Mouse (Mus musculus) spleen, adult 2 months (tissue): ENCODE measurements around the gene Gramd2. TPM values are rescaled to one million over a fixed set of nuclear protein-coding genes. Genes with fewer than 3 reads are reported as not detected.

Source experiments
- DNase-seq, 2 experiments: peaks; one replicate each; pipeline versions ENCODE4 v3.0.0 to v3.0.0-alpha.2; 2012 to 2021; ENCODE audit warnings: low spot score in 2 of 2, low read depth in 1 of 2
- H3K27ac ChIP-seq: fragments of 200-500 bp; 2 replicates; pipeline ENCODE4 v1.5.1; 2012; ENCODE audit warnings: low read length, inconsistent platforms; ENCODE audit not compliant: insufficient read depth
- H3K27me3 ChIP-seq: fragments of 200-500 bp; 2 replicates; pipeline ENCODE4 v1.6.1; 2012; ENCODE audit warnings: mild to moderate bottlenecking, moderate library complexity, low read length, inconsistent platforms; ENCODE audit not compliant: control insufficient read depth, insufficient read depth
- H3K36me3 ChIP-seq: fragments of 200-500 bp; 2 replicates; pipeline ENCODE4 v1.6.1; 2012; ENCODE audit warnings: mild to moderate bottlenecking, low read length, inconsistent platforms; ENCODE audit not compliant: control insufficient read depth, insufficient read depth
- H3K4me1 ChIP-seq: fragments of 200-500 bp; 2 replicates; pipeline ENCODE4 v1.6.1; 2011; ENCODE audit warnings: inconsistent platforms; ENCODE audit not compliant: control insufficient read depth, insufficient read depth, insufficient read length
- H3K4me3 ChIP-seq: fragments of 200-500 bp; 2 replicates; pipeline ENCODE4 v1.5.1; 2011; ENCODE audit warnings: mild to moderate bottlenecking, inconsistent platforms; ENCODE audit not compliant: insufficient read depth, insufficient read length; ENCODE audit errors: extremely low read depth
- CTCF ChIP-seq: fragments of 200-500 bp; IDR thresholded peaks from 2 replicates; pipeline ENCODE4 v1.5.1; 2011; ENCODE audit warnings: mild to moderate bottlenecking, inconsistent platforms; ENCODE audit not compliant: insufficient read depth, insufficient read length, insufficient replicate concordance; ENCODE audit errors: extremely low read depth
- POLR2A ChIP-seq: fragments of 200-500 bp; IDR thresholded peaks from 2 replicates; pipeline ENCODE4 v1.6.1; 2011; ENCODE audit warnings: low read depth, low read length, inconsistent platforms
- WGBS: fragments of 180-500 bp; shearing (Covaris S2); methylation state at CpG from one replicate; pipeline ENCODE4 v1.1.7; 2018; 5-methylcytosine and 5-hydroxymethylcytosine counted together
- polyA plus RNA-seq: library from polyadenylated mRNA; depleted of rRNA; stranded (reverse); fragments of >200 nt; gene quantifications from 2 replicates; pipeline ENCODE4 v1.2.3, GENCODE M21; 2012

The Gramd2 gene
- polyA plus RNA-seq, 1 experiment, result 1.1 TPM

- WGBS, result 84% methylated on average over 5 of the region's 5 CpGs
- no peaks in the 10 kb centered on the region for H3K36me3 ChIP-seq
- H3K4me1 ChIP-seq, result no peaks in the 10 kb centered on the region
- no peaks in the 10 kb centered on the region for H3K27me3 ChIP-seq
- no peak overlapping the region for H3K27ac ChIP-seq
- no peak overlapping the region for H3K4me3 ChIP-seq
- no peak for TF ChIP-seq CTCF
- no peak for TF ChIP-seq POLR2A
- no peak for DNase-seq
Measured at GRCm38 (mm10) chr9:59721144-59721543, 41.2 kb downstream of the Gramd2 start.

DNA sequence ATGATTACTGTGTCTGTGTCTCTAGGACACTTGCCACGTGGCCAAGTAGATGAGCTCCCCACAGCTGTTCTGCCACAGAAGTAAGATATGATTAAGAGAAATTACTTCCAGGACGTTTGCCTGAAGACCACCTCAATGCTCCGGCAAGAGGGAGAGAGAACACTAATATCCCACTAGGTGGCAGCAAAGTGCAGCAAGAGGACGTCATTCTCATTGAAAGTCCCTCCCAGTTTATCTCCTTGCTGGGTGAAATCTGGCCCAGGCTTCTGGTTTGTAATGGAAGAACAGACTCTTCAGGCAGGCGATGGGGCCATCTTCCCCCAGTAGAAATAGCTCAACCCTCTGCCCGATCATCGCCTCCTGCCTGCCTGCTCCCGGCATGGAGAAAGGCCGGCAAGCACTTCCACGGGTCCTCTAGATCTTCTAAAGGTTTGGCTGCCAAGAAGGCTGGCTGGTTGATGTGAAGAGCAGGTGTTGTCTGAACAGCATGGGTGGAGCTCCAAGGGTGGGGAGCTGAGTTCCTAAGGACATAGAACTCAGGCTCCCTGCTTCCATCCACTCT lies 43.2 kb downstream of the Gramd2 start:
- Histone ChIP-seq H3K4me1 (no peaks in the 10 kb centered on the region), H3K27me3 (no peaks in the 10 kb centered on the region), H3K4me3 (no peak overlapping the region), H3K27ac (no peak overlapping the region), H3K36me3 (no peaks in the 10 kb centered on the region)
- DNase-seq, result peak; percentile 33 to 50
- WGBS, result 23% methylated on average over 10 of the region's 10 CpGs
- TF ChIP-seq POLR2A (no peak), CTCF (peak; percentile 72; the same call in 1 of the 2 replicates)

GRCm38 (mm10) chr9:59723791-59724442 lies 44.0 kb downstream of the Gramd2 start:
- H3K4me3 ChIP-seq, result no peak overlapping the region
- no peak for DNase-seq
- H3K27me3 ChIP-seq, result no peaks in the 10 kb centered on the region
- H3K4me1 ChIP-seq, result no peaks in the 10 kb centered on the region
- 83% methylated on average over 8 of the region's 8 CpGs for WGBS
- no peak for TF ChIP-seq POLR2A
- TF ChIP-seq CTCF, result no peak
- H3K27ac ChIP-seq, result no peak overlapping the region
- no peaks in the 10 kb centered on the region for H3K36me3 ChIP-seq

- no peak for DNase-seq
- no peaks in the 10 kb centered on the region for H3K27me3 ChIP-seq
- H3K36me3 ChIP-seq, result no peaks in the 10 kb centered on the region
- H3K27ac ChIP-seq, result no peak overlapping the region
- no peak overlapping the region for H3K4me3 ChIP-seq
- no peak for TF ChIP-seq POLR2A
- no peak for TF ChIP-seq CTCF
- H3K4me1 ChIP-seq, result no peaks in the 10 kb centered on the region
- WGBS, result 73% methylated on average over 10 of the region's 10 CpGs
Measured at GRCm38 (mm10) chr9:59725515-59725914, 45.6 kb downstream of the Gramd2 start.

GRCm38 (mm10) chr9:59727569-59728286 lies 47.8 kb downstream of the Gramd2 start:
- Histone ChIP-seq H3K4me3 (no peak overlapping the region), H3K27me3 (no peaks in the 10 kb centered on the region), H3K4me1 (no peaks in the 10 kb centered on the region), H3K27ac (no peak overlapping the region), H3K36me3 (no peaks in the 10 kb centered on the region)
- no peak for DNase-seq
- 85% methylated on average over 11 of the region's 11 CpGs for WGBS
- TF ChIP-seq CTCF (no peak), POLR2A (no peak)

- Histone ChIP-seq H3K36me3 (no peaks in the 10 kb centered on the region), H3K27me3 (no peaks in the 10 kb centered on the region)
- WGBS, result 80% methylated on average over 5 of the region's 5 CpGs
Measured at GRCm38 (mm10) chr9:59731136-59731535, 51.2 kb downstream of the Gramd2 start.

DNA sequence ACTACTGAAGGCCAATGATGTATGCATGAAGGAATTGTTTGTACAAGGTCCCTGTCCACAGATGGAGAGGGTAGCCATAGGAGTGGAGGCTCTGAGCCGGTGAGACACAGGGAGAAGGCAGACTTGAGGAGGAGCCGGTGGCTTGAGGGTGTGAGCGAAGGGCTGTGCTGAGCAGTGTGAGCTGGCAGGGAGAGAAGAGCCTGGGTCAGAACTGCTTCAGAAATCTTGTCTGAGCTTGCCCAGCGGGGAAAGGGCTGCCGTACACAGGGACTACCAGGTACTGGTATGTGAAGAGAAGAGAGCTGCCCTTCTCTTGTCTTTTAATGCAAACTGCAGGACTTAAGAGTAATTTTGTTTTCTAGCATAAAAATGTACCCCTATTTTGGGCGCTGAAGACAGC lies 53.1 kb downstream of the Gramd2 start:
- no peaks in the 10 kb centered on the region for H3K27me3 ChIP-seq
- no peak overlapping the region for H3K4me3 ChIP-seq
- peak overlapping the region; percentile 18; the same call in 1 of the 2 replicates for H3K27ac ChIP-seq
- H3K36me3 ChIP-seq, result no peaks in the 10 kb centered on the region; the same call in 1 of the 2 replicates
- DNase-seq, result no peak
- H3K4me1 ChIP-seq, result no peaks in the 10 kb centered on the region
- 90% methylated on average over 6 of the region's 6 CpGs for WGBS
- no peak for TF ChIP-seq CTCF
- TF ChIP-seq POLR2A, result no peak

More at GRCm38 (mm10) chr9:59731136-59731535, 51.2 kb downstream of the Gramd2 start:
- TF ChIP-seq CTCF (no peak), POLR2A (no peak)
- DNase-seq, result no peak
- no peak overlapping the region for H3K4me3 ChIP-seq
- no peak overlapping the region for H3K27ac ChIP-seq
- H3K4me1 ChIP-seq, result no peaks in the 10 kb centered on the region
